Mouse (Mus musculus): ENCODE results near the gene Cr1l.

The Cr1l gene

DNA sequence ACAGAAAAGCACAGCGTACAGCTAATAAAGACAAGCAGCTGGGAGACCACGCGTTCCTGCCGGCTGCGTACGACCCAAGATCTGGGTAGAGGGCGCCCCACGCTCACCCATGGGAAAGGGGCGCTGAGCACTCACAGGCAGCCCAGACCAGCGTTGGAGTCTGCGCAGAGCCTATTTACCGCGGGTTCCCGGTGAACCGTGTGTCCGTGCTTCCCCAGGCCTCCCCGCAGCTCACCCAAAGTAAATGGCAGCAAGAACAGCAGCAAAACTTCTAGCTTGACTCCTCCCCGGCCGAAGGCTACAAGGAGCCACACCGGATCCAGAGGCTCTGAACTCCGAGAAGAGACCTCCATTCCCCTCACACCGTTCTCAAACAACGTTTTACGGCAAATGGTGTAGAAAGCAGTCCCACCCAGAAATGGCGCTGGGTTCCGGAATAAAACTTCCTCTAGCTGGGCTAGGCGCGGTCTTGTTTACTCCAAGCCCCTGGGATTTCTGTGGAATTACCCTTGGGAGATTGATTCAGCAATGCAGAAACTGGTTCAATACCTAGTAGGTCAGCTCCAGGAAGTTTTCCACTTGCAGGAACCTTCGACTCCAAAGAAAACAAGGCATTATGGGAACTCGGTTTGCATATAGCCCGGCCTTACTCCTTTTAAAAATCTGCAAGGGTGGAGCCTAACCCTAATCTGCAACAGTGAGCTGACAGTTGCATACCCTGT lies at the start of gene Cr1l:
TSS of gene Cr1l (minus strand) at position 634 of the 722 bp plus-strand sequence.
- peak; percentile 91 for DNase-seq

DNA sequence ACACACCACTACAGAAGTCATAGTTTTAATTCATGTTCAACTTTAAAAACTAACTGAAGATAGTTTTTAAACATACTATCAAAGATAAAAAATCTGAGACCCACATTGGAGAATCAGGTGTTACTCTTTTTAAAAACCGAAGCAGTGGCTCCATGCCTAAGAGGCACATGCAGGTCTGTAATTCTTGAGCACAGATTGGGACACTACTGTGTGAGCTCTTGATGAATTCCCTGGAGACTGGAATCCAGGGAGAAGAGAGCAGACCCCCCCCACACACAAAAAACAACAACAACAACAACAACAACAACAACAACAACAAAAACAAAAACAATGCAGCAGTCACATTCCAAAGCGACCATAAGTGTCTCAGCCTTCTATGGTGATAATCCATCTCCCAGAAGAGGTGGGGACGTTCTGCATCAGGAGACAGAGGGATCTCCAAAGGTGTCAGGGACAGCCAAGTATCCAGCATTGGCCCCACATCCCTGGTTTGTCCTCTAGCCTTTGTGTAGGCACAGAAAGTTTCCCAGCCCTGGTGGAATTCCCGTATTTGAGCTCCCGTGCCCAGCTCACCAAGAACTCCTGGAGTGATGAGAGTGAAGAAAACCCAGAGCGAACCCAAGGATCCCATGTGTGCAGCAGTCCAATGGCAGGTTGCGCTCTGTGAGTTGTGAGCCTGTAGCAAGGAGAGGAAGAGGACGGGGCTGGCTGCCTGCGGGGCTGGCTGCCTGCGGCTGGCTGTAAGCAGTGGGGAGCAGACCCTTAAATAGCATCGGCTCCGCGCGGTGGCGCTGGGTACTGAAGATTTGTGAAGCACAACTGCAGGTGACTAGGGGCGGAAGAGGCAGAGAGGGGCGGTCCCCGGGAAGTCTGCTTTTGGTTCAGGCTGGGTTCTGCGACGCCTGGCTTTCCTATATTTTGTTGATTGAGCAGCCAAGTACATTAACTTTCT lies 44.9 kb upstream of the Cr1l start, which contains the start of gene Cr2:
TSS of gene Cr2 (minus strand) at position 737 of the 952 bp plus-strand sequence.
- peak; percentile 21 for DNase-seq

DNA sequence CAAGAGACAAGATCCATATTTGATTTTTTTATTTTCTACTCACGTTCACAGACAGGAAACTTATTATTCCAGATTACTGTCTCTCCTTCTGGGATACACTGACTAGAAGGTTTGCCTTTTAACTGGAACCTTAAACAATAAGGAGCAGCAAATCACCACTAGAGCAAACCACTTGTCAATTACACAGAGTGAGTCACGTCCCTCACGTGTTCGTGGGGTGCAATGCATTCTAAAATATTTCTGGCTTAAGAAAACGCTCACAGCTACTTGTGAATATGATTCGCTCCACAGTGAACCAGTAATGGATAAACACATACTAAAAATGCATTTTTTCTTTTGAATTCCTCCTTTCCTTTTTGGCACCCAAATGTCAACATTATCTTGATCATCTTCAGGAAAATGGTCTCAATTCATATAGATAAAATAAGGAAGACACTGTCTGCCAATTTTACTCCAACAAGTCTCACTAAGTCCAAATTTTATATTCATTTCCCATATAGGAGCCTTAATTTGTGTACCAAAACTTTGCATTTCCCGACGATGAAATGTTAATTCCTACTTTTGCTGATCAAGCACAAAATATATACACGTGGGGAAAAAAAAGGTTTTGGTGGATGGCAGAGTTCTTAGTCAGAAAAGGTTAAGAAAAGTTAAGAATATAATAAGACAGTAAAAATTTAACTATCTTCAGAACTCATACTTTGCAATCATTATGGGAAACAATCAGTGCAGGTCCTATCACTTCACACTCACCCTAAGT lies 33.8 kb upstream of the Cr1l start:
- no peak for DNase-seq

DNA sequence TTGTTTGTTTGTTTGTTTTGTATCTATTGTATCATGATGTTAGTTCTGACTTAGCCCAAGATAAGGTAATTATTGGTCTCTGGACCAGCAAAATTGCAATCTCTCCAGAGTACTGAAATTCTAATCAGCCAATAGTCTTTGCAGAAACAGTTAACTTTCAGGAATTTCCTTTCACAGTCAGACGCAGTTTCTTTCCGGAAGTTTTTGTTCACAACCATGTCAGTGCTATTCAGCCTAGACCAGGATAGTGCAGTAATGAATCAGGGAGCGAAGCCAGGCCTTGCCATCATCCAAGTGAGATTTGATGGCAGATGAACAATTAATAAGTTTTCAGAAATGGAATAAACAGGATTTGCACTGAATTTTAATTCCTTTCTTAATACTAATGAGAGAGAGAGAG lies 684 bp upstream of the Cr1l start:
- no peak for DNase-seq

DNA sequence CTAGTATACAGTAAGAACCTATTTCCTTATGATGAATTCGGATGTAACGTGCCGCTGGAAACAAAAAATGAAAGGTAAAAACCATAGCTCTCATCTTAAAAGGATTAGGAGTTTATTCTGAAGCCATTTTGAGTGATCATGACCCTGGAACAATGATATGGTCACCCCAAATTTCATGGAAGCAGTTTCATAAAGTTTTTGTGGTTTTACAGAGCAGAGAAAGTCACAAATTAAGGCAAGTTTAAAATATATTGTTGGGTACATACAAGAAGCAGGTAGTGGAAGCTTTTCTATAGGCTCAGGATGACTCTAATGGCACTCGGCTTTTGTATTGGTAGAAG lies 259 bp upstream of the Cr1l start:
- no peak for DNase-seq

DNA sequence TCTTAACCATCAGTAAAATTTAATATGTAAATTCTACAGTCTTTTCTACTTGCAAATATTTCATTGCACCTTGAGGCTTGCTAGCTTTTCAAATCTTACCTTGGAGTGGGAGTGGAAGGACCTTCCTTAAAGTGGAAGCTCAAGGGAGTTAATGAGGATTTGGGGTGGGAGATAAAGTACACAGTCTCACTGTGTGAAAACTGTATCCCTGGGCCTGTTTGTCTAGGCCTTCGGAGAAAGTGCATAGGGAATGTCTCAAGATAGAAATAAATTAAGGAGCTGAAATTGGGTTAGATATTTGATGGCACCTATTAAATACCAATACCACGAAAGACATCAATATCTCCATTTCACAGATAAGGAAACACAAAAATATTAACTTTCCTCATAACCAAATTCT lies 907 bp downstream of the Cr1l start:
- no peak for DNase-seq

DNA sequence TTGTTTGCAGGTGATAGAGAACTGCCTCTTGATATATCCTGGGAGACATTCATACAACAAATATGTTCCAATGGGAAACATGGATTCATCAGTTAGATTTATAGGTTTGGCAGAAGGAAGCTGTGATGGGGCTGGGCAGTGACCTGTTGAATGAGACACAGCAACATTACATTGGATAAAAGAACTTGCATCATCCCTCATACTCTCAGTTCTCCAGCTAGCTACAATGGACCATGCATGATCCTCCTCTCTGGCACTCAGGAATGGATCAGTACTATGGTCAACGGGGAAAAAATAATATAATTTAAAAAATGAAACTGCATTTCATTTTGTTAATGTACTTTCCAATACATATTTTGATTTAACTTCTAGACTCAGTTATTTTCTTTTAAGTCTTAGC lies 1.5 kb downstream of the Cr1l start:
- DNase-seq, result no peak

DNA sequence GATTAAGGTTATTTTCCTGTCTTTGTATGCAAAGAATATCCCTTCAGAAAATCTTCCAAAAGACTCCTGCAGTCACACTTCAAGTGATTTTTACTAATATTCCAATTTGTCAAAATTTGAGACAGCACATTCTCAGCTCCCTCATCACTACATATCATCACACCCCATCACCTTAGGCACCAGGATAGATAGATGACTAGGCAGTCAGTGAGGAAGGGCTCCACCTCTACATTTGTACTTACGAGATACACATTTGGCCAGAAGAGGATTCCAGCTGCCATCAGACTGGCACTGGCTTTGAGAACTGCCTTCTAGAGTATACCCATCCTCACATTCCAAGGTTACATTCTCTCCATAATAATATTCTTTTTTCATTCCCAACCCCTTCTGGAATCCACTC lies 17.0 kb downstream of the Cr1l start:
- no peak for DNase-seq

DNA sequence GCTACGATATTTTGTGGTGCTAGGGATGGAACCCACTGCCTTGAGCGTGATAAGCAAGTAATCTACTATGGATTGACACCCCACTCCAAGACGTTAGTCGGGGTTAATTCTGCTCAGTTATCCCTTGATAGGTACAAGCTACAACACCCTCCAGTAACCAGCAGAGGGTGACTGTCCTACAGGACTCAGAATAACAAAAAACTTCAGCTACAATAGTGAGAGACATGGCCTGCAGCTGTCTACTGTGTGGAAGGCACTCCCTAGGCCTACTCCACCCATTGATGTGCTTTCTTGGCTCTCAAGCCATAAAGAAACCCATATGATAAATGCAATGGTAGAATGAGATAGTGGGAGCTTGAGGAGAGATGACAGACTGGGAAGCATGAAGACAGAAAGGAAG lies 17.8 kb downstream of the Cr1l start:
- no peak for DNase-seq

DNA sequence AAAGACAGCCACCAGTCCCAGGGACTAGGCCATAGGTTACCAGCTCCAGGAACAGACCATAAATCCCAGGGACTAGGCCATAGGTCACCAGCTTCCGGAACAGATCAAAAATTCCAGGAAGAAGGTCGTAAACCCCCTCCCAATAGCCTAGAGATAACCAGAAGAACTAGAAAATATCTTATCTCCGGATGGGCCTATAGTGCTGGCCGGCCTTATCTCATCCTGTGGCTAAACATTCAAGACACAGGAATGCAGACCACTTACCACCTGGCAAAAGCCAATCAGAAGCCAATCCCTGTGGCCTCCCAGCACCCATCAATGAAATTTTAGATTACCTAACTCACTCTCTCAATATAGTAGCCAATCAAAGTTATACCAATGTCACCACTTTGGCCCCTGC lies 30.7 kb downstream of the Cr1l start:
- no peak for DNase-seq

DNA sequence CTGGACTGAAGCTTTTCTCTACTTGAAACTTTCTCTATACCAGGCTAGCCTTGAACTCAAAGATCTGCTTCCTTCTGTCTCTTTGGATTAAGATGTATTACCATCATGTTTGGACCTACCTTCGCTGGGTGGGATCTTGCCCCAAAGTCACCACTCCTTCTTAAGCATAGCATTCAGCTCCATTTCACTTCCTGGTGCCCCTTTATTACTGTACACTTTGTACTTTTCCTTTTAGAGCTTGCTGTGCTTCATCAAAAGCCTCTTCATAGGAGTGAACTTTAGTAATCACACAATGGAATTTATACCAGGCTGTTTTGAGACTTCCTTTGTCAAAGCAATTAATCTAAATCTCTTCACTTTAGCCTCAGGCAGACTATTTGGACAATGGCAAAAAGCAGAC lies 33.4 kb downstream of the Cr1l start:
- DNase-seq, result no peak

DNA sequence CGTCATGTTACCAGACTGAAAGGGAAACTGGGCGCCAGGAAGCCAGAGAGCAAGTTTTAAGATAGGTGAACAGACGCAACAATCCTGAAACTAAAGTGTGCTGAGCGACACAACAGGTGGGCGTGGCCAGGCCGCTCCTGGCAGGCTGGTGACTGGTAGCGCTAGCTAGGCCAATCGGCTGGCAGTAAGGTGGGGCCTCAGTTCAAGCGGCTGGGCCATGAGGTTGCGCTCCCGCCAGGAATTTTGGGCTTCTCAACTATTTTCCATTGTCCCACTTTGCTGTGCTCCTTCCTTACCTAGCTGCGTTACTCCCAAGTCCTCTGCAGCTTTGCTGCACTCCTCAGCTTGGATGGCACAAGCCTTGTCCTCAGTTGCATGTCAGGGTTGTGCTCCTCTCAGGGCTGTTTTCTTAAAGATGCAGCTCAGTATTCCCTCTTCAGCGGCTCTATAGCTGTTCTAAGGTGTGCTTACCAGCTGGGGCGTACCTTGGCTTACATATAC lies 39.1 kb downstream of the Cr1l start, which contains the start of gene Cd46:
TSS of gene Cd46 (minus strand) at position 30 of the 501 bp plus-strand sequence.
- DNase-seq, result peak; percentile 24

DNA sequence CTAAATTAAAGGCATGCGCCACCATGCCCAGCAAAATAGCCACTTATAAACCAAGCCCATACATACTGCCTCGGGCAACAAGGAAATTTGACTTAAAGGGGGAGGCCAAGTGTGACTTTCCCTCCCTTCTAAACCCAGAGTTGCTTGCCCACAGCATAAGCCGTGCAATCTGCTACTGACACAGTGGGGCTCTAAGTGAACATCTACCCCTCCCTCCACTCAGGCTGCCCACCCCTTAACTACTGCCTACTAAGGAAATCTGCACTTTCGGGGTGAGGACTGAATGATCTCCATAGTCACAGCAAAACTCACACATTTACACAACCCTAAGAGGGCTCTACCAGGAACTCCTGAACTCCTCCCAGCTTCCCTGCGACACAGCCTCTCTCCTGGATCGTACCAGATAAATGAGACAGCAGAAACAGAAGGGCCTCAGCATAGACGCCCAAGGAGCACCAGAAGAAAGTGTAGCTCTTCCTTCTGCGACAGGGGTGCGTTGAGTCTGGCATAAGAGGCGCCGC lies 39.6 kb downstream of the Cr1l start:
- DNase-seq, result no peak

DNA sequence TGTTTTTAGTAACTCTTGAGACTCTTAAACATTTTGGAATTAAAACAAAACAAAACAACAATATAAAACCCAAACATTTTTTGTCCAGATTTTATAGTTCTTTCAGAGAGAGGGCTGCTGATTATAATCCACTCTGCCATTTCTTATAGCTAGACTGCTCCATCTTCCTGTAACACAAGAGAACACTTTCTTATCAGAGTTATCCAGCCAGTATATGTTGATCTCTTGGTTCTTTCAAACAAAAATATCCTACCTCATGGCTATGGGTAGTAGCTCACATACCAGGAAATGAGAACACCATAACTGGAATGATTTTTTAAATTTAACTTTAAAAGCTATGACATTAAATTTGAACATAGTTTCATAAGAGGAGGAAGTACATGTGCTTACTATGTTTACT lies 49.2 kb downstream of the Cr1l start:
- DNase-seq, result no peak
